Mouse (Mus musculus) adrenal gland, postnatal 4 days (tissue): ENCODE measurements around the gene Tktl2. TPM values are rescaled to one million over a fixed set of nuclear protein-coding genes. Genes with fewer than 3 reads are reported as not detected.
A peak's percentile ranks its signal among the peaks of the same experiment; 100 is the strongest.

Source experiments
- DNase-seq, 2 experiments: peaks; one replicate each; pipeline ENCODE4 v3.0.0; 2021 to 2022; ENCODE audit warnings: low spot score in 2 of 2, mixed read lengths in 2 of 2
- long read RNA-seq, 2 experiments: library from polyadenylated mRNA; stranded (forward); transcript quantifications; one replicate each; pipeline ENCODE4 v2.0.0; 2021
- total RNA-seq, 2 experiments: library from RNA; stranded (reverse); gene quantifications; 2 replicates each; pipeline ENCODE4 v1.2.3; 2021

Tktl2 gene
- total RNA-seq, result not detected
- long read RNA-seq, experiment 1, result 0 reads
- long read RNA-seq, experiment 2, result 0 reads

- no peak for DNase-seq
Observed at GRCm38 (mm10) chr8:66511537-66511936, at the start of gene Tktl2. Gene Tktl2 (plus strand): TSS chr8:66511756.

GRCm38 (mm10) chr8:66469821-66470220 is 41.7 kb upstream of the Tktl2 start:
- no peak for DNase-seq

GRCm38 (mm10) chr8:66476880-66477279 is 34.7 kb upstream of the Tktl2 start:
- no peak for DNase-seq

GRCm38 (mm10) chr8:66486084-66486763 is 25.3 kb upstream of the Tktl2 start, which contains the start of gene Tma16:
Gene Tma16 (minus strand): TSS chr8:66486530.
- DNase-seq, result peak; percentile 63 to 65

- DNase-seq, result no peak
Observed at GRCm38 (mm10) chr8:66488556-66488955, 23.0 kb upstream of the Tktl2 start.

- DNase-seq, result no peak
Observed at GRCm38 (mm10) chr8:66490624-66491023, 20.9 kb upstream of the Tktl2 start.

GRCm38 (mm10) chr8:66494496-66494895 is 17.1 kb upstream of the Tktl2 start:
- no peak for DNase-seq

GRCm38 (mm10) chr8:66495726-66496125 is 15.8 kb upstream of the Tktl2 start:
- peak; percentile 36 to 38 for DNase-seq

- DNase-seq, result no peak
Observed at GRCm38 (mm10) chr8:66496998-66497577, 14.5 kb upstream of the Tktl2 start.

GRCm38 (mm10) chr8:66503381-66503780 is 8.2 kb upstream of the Tktl2 start:
- no peak for DNase-seq

- no peak for DNase-seq
Observed at GRCm38 (mm10) chr8:66519149-66519548, 7.6 kb downstream of the Tktl2 start.

- DNase-seq, result no peak
Observed at GRCm38 (mm10) chr8:66520576-66520975, 9.0 kb downstream of the Tktl2 start.

GRCm38 (mm10) chr8:66550092-66550491 is 38.5 kb downstream of the Tktl2 start:
- DNase-seq, result no peak

Other genes with a start within 250 kb of the Tktl2 start
- 10 to 100 TPM; 12.2 to 13.8 TPM for gene Tma16, start 25.2 kb upstream of the Tktl2 start, total RNA-seq
- gene Npy5r, start 176.4 kb downstream of the Tktl2 start, total RNA-seq, result not detected
- gene Npy1r, start 185.4 kb downstream of the Tktl2 start, total RNA-seq, result 1 to 10 TPM; 1.6 to 1.7 TPM